Mouse (Mus musculus) intestine, postnatal 0 days (tissue): ENCODE results near the gene Klhl3. TPM values are rescaled to one million over a fixed set of nuclear protein-coding genes. Genes with fewer than 3 reads are reported as not detected.

Experiments
- ATAC-seq: fragments of 200-750 bp; cut with Nextera tagmentation; 2 replicates; pipeline ENCODE4 v1.8.0; 2017; ENCODE audit warnings: mild to moderate bottlenecking, moderate TSS enrichment, moderate library complexity
- H3K27ac ChIP-seq: fragments of 300-500 bp; sonication (generic); 2 replicates; pipeline ENCODE4 v1.5.1; 2014; ENCODE audit warnings: mild to moderate bottlenecking, low read depth, low read length, moderate library complexity
- H3K27me3 ChIP-seq: fragments of 300-500 bp; sonication (generic); replicated peaks from 2 replicates; pipeline ENCODE4 v1.6.1; 2014; ENCODE audit warnings: low read length, mixed read lengths; ENCODE audit not compliant: control insufficient read depth, insufficient read depth
- H3K36me3 ChIP-seq: fragments of 300-500 bp; sonication (generic); 2 replicates; pipeline ENCODE4 v1.6.1; 2014; ENCODE audit warnings: mild to moderate bottlenecking, moderate library complexity; ENCODE audit not compliant: control insufficient read depth, insufficient read depth
- H3K4me1 ChIP-seq: fragments of 300-500 bp; sonication (generic); replicated peaks from 2 replicates; pipeline ENCODE4 v1.6.1; 2014; ENCODE audit warnings: antibody characterized with exemption, low read length, mixed read lengths; ENCODE audit not compliant: control insufficient read depth, insufficient read depth
- H3K4me2 ChIP-seq: fragments of 300-500 bp; sonication (generic); replicated peaks from 2 replicates; pipeline ENCODE4 v1.6.1; 2014; ENCODE audit warnings: low read depth, mild to moderate bottlenecking, moderate library complexity
- H3K4me3 ChIP-seq: fragments of 300-500 bp; sonication (generic); 2 replicates; pipeline ENCODE4 v1.5.1; 2014; ENCODE audit warnings: low read depth, low read length
- H3K9ac ChIP-seq: fragments of 300-500 bp; sonication (generic); 2 replicates; pipeline ENCODE4 v1.6.1; 2014; ENCODE audit warnings: mild to moderate bottlenecking, low read depth, low read length
- H3K9me3 ChIP-seq: fragments of 300-500 bp; sonication (generic); 2 replicates; pipeline ENCODE4 v1.6.1; 2016; ENCODE audit warnings: mixed run types; ENCODE audit not compliant: control insufficient read depth
- CTCF ChIP-seq: sonication (generic); IDR thresholded peaks from 2 replicates; pipeline ENCODE4 v1.5.1; 2016; ENCODE audit warnings: low read depth, mild to moderate bottlenecking, control low read depth, antibody characterized with exemption, moderate library complexity
- WGBS: fragments of 180-500 bp; shearing (Covaris S2); extraction: QIAGEN DNeasy Blood & Tissue Kit; methylation state at CpG from one replicate; pipeline ENCODE4 v1.1.7; 2014; 5-methylcytosine and 5-hydroxymethylcytosine counted together
- polyA plus RNA-seq: library from polyadenylated mRNA; unstranded; fragments of >200 nt; fragmentation: Nextera tagmentation; extraction: Ambion mirVana; gene quantifications from 2 replicates; pipeline ENCODE4 v1.2.1, GENCODE M21; 2015

The Klhl3 gene
- polyA plus RNA-seq, 1 experiment from 2014 or later, result 0.74 TPM

GRCm38 (mm10) chr13:58126862-58127765 is 13.7 kb upstream of the Klhl3 start:
- no peaks in the 10 kb centered on the region for H3K36me3 ChIP-seq
- H3K9me3 ChIP-seq, result no peaks in the 10 kb centered on the region
- peak overlapping the region; percentile 69 for H3K4me2 ChIP-seq
- H3K27ac ChIP-seq, result peak overlapping the region; percentile 99
- no peak for TF ChIP-seq CTCF
- peak overlapping the region; percentile 92 for H3K9ac ChIP-seq
- ATAC-seq, result no peak
- no peaks in the 10 kb centered on the region for H3K27me3 ChIP-seq
- peak overlapping the region; percentile 67 for H3K4me3 ChIP-seq
- WGBS, result under 1% methylated on average over 64 of the region's 92 CpGs
- no peaks in the 10 kb centered on the region for H3K4me1 ChIP-seq

DNA sequence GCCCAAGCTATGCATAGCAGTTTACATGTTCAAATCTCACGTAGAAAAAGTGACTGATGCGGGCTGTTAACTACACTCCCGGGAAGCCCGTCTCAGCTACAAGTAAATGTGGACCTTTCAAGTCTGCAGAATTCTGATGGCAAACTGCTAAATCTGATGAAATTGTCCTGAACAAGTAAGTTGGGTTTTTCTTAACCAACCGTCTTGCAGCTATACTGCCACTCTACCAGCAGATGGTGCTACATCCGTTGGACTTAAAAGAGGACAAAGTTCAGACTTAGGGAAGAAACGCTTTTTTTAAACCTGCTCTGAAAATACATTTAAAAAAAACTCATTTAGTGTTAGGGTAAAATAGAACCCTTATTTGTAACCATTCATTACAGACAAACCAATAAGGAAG is 12.7 kb upstream of the Klhl3 start:
- H3K27me3 ChIP-seq, result no peaks in the 10 kb centered on the region
- no peaks in the 10 kb centered on the region for H3K4me1 ChIP-seq
- no peaks in the 10 kb centered on the region for H3K9me3 ChIP-seq
- peak overlapping the region; percentile 69 for H3K4me2 ChIP-seq
- no peaks in the 10 kb centered on the region for H3K36me3 ChIP-seq
- TF ChIP-seq CTCF, result peak; percentile 88
- no peak for ATAC-seq
- peak overlapping the region; percentile 67 for H3K4me3 ChIP-seq
- WGBS, result 16% methylated on average over 7 of the region's 7 CpGs
- H3K9ac ChIP-seq, result no peak overlapping the region
- H3K27ac ChIP-seq, result no peak overlapping the region

- Histone ChIP-seq H3K36me3 (no peaks in the 10 kb centered on the region), H3K27me3 (no peaks in the 10 kb centered on the region), H3K9ac (no peak overlapping the region), H3K27ac (no peak overlapping the region), H3K4me1 (no peaks in the 10 kb centered on the region), H3K9me3 (no peaks in the 10 kb centered on the region), H3K4me2 (no peak overlapping the region), H3K4me3 (no peak overlapping the region)
- ATAC-seq, result no peak
- WGBS, result 55% methylated on average over 2 of the region's 2 CpGs
- TF ChIP-seq CTCF, result no peak
These were observed 11.6 kb upstream of the Klhl3 start for GRCm38 (mm10) chr13:58124989-58125388.

- H3K9ac ChIP-seq, result no peak overlapping the region
- H3K4me1 ChIP-seq, result no peaks in the 10 kb centered on the region
- TF ChIP-seq CTCF, result no peak
- ATAC-seq, result no peak
- H3K27ac ChIP-seq, result no peak overlapping the region
- 78% methylated on average over 3 of the region's 3 CpGs for WGBS
- H3K4me2 ChIP-seq, result no peak overlapping the region
- no peak overlapping the region for H3K4me3 ChIP-seq
- no peaks in the 10 kb centered on the region for H3K36me3 ChIP-seq
- no peaks in the 10 kb centered on the region for H3K27me3 ChIP-seq
- no peaks in the 10 kb centered on the region for H3K9me3 ChIP-seq
These were observed 10.9 kb upstream of the Klhl3 start for GRCm38 (mm10) chr13:58124278-58124677.

- 24% methylated on average over 8 of the region's 8 CpGs for WGBS
- H3K27ac ChIP-seq, result no peak overlapping the region
- no peaks in the 10 kb centered on the region for H3K27me3 ChIP-seq
- TF ChIP-seq CTCF, result no peak
- no peak for ATAC-seq
- no peak overlapping the region for H3K4me3 ChIP-seq
- H3K9ac ChIP-seq, result no peak overlapping the region
- no peak overlapping the region for H3K4me2 ChIP-seq
- no peaks in the 10 kb centered on the region for H3K36me3 ChIP-seq
- H3K4me1 ChIP-seq, result no peaks in the 10 kb centered on the region
- no peaks in the 10 kb centered on the region for H3K9me3 ChIP-seq
These were observed 10.0 kb upstream of the Klhl3 start for GRCm38 (mm10) chr13:58123381-58123780.

DNA sequence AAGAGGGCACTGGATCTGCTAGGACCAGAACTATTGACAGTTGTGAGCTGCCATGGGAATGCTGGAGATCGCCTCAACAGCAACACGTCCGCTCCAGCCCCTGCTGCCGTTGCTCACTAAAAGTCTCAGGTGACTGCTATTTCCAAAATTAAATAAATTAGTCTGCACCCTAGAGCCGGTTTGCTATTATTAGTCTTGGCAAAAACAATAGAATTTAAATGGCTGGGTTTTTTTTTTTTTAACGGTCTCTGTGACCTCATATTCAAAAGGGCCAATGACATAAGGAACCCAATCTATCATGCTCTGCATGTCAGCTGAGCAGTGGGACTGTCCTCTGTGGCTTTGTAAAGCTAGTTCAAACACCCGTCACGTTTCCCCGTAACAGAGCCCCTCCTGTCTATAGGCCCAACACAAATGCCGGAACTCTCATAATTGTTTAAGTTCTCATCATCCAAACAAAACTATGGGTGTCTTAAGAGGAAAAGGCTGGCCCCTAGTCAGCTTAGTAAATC is 9.4 kb upstream of the Klhl3 start:
- Histone ChIP-seq H3K9ac (no peak overlapping the region), H3K4me3 (no peak overlapping the region), H3K27ac (no peak overlapping the region), H3K4me2 (no peak overlapping the region), H3K36me3 (no peaks in the 10 kb centered on the region), H3K4me1 (no peaks in the 10 kb centered on the region), H3K9me3 (no peaks in the 10 kb centered on the region), H3K27me3 (no peaks in the 10 kb centered on the region)
- no peak for TF ChIP-seq CTCF
- 45% methylated on average over 10 of the region's 10 CpGs for WGBS
- no peak for ATAC-seq
